Mouse (Mus musculus) CD4-positive naive resting alpha-beta T cell, adult 76 days (primary cell): Measurements from ENCODE around the gene Zan. TPM values are rescaled to one million over a fixed set of nuclear protein-coding genes. Genes with fewer than 3 reads are reported as not detected.

Source experiments
- total RNA-seq: library from RNA; stranded (reverse); gene quantifications from one replicate; pipeline ENCODE4 v1.2.4, GENCODE M21; 2023

Zan gene
- 0.35 TPM for total RNA-seq

DNA sequence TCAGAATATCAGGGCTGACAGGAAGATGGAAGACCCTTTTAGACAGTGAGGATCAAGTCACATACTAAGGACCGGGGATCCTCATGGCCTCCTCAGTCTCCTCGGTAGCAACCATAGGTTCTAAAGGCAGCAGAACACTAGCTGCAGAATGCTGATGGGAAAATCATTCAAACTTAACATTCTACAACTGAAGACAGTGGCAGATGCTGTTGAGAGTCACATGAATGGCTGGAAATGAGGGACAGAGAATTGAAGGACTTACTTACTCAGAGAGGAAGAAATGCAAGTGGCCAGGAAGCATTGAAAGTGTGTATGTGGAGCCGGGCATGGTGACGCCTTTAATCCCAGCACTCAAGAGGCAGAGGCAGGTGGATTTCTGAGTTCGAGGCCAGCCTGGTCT lies at the start of gene Zan:
Gene Zan (minus strand): TSS at position 101 of the 400 bp plus-strand sequence.

DNA sequence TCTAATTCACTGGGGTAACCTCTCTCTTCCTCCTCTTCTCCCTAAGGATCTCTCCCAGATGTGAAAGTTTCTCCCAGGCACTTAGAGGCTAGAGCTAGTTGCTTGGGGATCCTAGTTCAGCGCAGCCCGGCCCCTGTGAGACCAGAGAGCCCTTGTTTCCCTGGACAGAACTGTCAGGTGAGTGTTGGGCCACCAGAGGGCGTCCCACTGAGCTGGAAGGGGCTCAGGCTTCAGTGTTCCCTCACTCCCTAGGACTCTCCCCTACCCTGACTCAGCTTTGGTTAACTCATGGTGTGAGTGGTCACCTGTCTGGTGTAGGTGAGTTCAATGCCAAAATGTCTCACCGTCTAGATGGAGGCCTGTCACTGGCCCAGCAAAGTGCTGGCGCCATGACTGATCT lies 41.6 kb upstream of the Zan start, which contains the start of gene Gigyf1:
Gene Gigyf1 (plus strand): TSS at position 113 of the 400 bp plus-strand sequence.

GRCm38 (mm10) chr5:137501709-137502666 lies 25.1 kb upstream of the Zan start, which contains the start of gene Pop7:
TSS of gene Pop7 (minus strand) at chr5:137502518.

DNA sequence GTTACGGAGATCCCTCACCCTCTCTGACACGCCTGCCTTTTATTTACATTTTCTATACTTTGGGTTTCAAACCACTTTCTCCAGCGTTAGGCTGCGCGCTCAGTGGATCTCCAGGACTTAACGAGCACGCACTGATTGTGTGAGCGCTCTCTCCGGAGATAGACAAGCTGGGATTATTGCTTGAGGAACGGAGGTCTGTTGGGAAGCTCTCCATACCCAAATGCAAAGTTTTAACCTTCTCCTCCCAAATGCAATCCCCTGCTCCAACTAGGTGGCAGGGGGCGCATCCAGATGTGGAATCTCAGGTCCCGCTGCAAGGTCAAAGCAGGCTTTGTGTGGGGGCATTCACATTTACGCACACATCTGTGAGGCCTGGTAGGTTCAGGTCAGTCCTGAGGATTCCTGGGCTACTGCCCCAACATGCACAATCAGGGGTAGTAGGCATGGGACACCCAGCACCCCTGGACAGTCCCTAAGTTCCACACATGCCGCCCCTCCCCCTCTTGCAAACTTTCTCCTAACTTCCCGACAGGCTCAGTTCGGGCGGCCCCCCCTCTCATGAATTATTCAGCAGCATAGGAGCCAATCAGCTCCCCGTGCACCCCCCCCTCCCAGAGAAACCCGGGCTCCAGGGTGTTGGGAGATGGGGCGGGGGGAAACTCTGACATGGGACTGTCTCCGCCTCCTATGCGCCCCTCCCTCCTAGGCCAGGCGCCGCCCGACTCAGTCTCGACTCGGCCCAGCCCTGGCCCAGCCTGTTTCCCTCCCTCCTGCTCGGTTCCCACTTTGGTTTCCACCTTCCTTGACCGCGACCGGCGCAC lies 127.3 kb downstream of the Zan start, which contains the start of gene Ephb4:
Gene Ephb4 (plus strand): TSS at position 726 of the 821 bp plus-strand sequence.

GRCm38 (mm10) chr5:137333512-137334174 lies 143.2 kb downstream of the Zan start, which contains the start of gene Slc12a9:
TSS of gene Slc12a9 (minus strand) at chr5:137333597.

Other genes starting within 250 kb of the Zan start
- 0.44 TPM for gene Ache, start 189.5 kb downstream of the Zan start, total RNA-seq
- 0.76 TPM for gene Ufsp1, start 182.4 kb downstream of the Zan start, total RNA-seq
- gene Srrt, start 169.4 kb downstream of the Zan start, total RNA-seq: 437 TPM
- gene Trip6, start 162.7 kb downstream of the Zan start, total RNA-seq: 6.0 TPM
- 16.2 TPM for gene Slc12a9, start 143.5 kb downstream of the Zan start, total RNA-seq
- gene Ephb4, start 127.0 kb downstream of the Zan start, total RNA-seq: 0.15 TPM
- gene Pop7, start 25.5 kb upstream of the Zan start, total RNA-seq: 27.2 TPM
- 93.3 TPM for gene Gigyf1, start 41.5 kb upstream of the Zan start, total RNA-seq
- not detected for gene Epo, start 56.2 kb upstream of the Zan start, total RNA-seq
- 259 TPM for gene Gnb2, start 56.4 kb upstream of the Zan start, total RNA-seq
- not detected for gene Actl6b, start 76.5 kb upstream of the Zan start, total RNA-seq
- 0.59 TPM for gene Tfr2, start 92.8 kb upstream of the Zan start, total RNA-seq
- gene Mospd3, start 124.0 kb upstream of the Zan start, total RNA-seq: 28.5 TPM
- gene Pcolce, start 136.7 kb upstream of the Zan start, total RNA-seq: 1.2 TPM
- not detected for gene Fbxo24, start 151.9 kb upstream of the Zan start, total RNA-seq
- gene Lrch4, start 152.1 kb upstream of the Zan start, total RNA-seq: 185 TPM
- gene Gm20605, start 152.1 kb upstream of the Zan start, total RNA-seq: 55.1 TPM
- 81.4 TPM for gene Sap25, start 164.3 kb upstream of the Zan start, total RNA-seq
- gene Irs3, start 168.7 kb upstream of the Zan start, total RNA-seq: not detected
- gene Agfg2, start 207.7 kb upstream of the Zan start, total RNA-seq: 23.5 TPM